Mouse (Mus musculus) adrenal gland, adult 10 weeks (tissue): ENCODE measurements around the gene Olfr1057. TPM values are rescaled to one million over a fixed set of nuclear protein-coding genes. Genes with fewer than 3 reads are reported as not detected.

Experiments used
- polyA plus RNA-seq: library from polyadenylated mRNA; stranded (reverse); fragments of 350-450 nt; fragmentation: Illumina TruSeq; extraction: RNeasy Lipid Tissue Mini Kit (QIAGEN cat#74804); gene quantifications from one replicate; pipeline ENCODE4 v1.2.3, GENCODE M21; 2014; ENCODE audit warnings: low read depth, low replicate concordance

Gene Olfr1057
- polyA plus RNA-seq, result not detected

GRCm38 (mm10) chr2:86378293-86378692 is at the start of gene Olfr1057:
Gene Olfr1057, minus strand, starts transcription at chr2:86378393.

GRCm38 (mm10) chr2:86426649-86427048 is 48.5 kb upstream of the Olfr1057 start, which contains the start of gene Olfr1062:
Gene Olfr1062, minus strand, starts transcription at chr2:86426749.

GRCm38 (mm10) chr2:86413950-86414349 is 35.8 kb upstream of the Olfr1057 start, which contains the start of gene Olfr1061:
Gene Olfr1061, minus strand, starts transcription at chr2:86414050.

GRCm38 (mm10) chr2:86388461-86388860 is 10.3 kb upstream of the Olfr1057 start, which contains the start of gene Olfr1058:
Gene Olfr1058, minus strand, starts transcription at chr2:86388561.

GRCm38 (mm10) chr2:86362369-86362768 is 15.8 kb downstream of the Olfr1057 start, which contains the start of gene Olfr1056:
Gene Olfr1056, minus strand, starts transcription at chr2:86362469.

GRCm38 (mm10) chr2:86350184-86350583 is 28.0 kb downstream of the Olfr1057 start, which contains the start of gene Olfr1055:
Gene Olfr1055, minus strand, starts transcription at chr2:86350284.

GRCm38 (mm10) chr2:86335333-86335732 is 42.9 kb downstream of the Olfr1057 start, which contains the start of gene Olfr1054:
Gene Olfr1054, minus strand, starts transcription at chr2:86335433.

Other genes with a start within 250 kb of the Olfr1057 start
- not detected for gene Olfr1039, start 242.5 kb downstream of the Olfr1057 start, polyA plus RNA-seq
- gene Olfr1040, start 231.7 kb downstream of the Olfr1057 start, polyA plus RNA-seq, result not detected
- gene Olfr1042, start 216.6 kb downstream of the Olfr1057 start, polyA plus RNA-seq, result not detected
- gene Olfr1043, start 210.9 kb downstream of the Olfr1057 start, polyA plus RNA-seq, result not detected
- not detected for gene Olfr1044, start 200.6 kb downstream of the Olfr1057 start, polyA plus RNA-seq
- gene Olfr52, start 192.7 kb downstream of the Olfr1057 start, polyA plus RNA-seq, result not detected
- gene Olfr1045, start 175.4 kb downstream of the Olfr1057 start, polyA plus RNA-seq, result not detected
- gene Olfr1046, start 159.1 kb downstream of the Olfr1057 start, polyA plus RNA-seq, result not detected
- gene Olfr1047, start 147.0 kb downstream of the Olfr1057 start, polyA plus RNA-seq, result not detected
- gene Olfr1048, start 138.1 kb downstream of the Olfr1057 start, polyA plus RNA-seq, result not detected
- not detected for gene Olfr1049, start 120.1 kb downstream of the Olfr1057 start, polyA plus RNA-seq
- not detected for gene Olfr1051, start 99.3 kb downstream of the Olfr1057 start, polyA plus RNA-seq
- not detected for gene Olfr1052, start 85.9 kb downstream of the Olfr1057 start, polyA plus RNA-seq
- not detected for gene Olfr1053, start 63.1 kb downstream of the Olfr1057 start, polyA plus RNA-seq
- not detected for gene Olfr1054, start 43.0 kb downstream of the Olfr1057 start, polyA plus RNA-seq
- gene Olfr1055, start 28.1 kb downstream of the Olfr1057 start, polyA plus RNA-seq, result not detected
- gene Olfr1056, start 15.9 kb downstream of the Olfr1057 start, polyA plus RNA-seq, result not detected
- gene Olfr1058, start 10.2 kb upstream of the Olfr1057 start, polyA plus RNA-seq, result not detected
- not detected for gene Olfr1061, start 35.7 kb upstream of the Olfr1057 start, polyA plus RNA-seq
- gene Olfr1062, start 48.4 kb upstream of the Olfr1057 start, polyA plus RNA-seq, result not detected
- not detected for gene Olfr1065, start 72.2 kb upstream of the Olfr1057 start, polyA plus RNA-seq
- gene Olfr1066, start 77.9 kb upstream of the Olfr1057 start, polyA plus RNA-seq, result not detected
- gene Olfr228, start 109.0 kb upstream of the Olfr1057 start, polyA plus RNA-seq, result not detected
- gene Olfr1076, start 130.1 kb upstream of the Olfr1057 start, polyA plus RNA-seq, result not detected
- not detected for gene Olfr1079, start 164.1 kb upstream of the Olfr1057 start, polyA plus RNA-seq
- not detected for gene Olfr1080, start 179.8 kb upstream of the Olfr1057 start, polyA plus RNA-seq
- gene Olfr1082, start 220.6 kb upstream of the Olfr1057 start, polyA plus RNA-seq, result not detected